In genomic region chr15:85828071-85828470, GRCm38 (mm10) we compare ENCODE assay signal across 19 mouse cellular contexts. TPM values are rescaled to one million over a fixed set of nuclear protein-coding genes. Genes with fewer than 3 reads are reported as not detected.
"Had no signal": no experiment of that assay in that cellular context is flagged by ENCODE, and none has a peak within 500 bp of the region (broad histone marks: within the 10 kb centered on the region; RNA-seq: fewer than 3 reads in every experiment).

No protein-coding gene starts in this region.

- H3K36me3 ChIP-seq: limb, embryonic 13.5 days; limb, embryonic 15.5 days; liver, embryonic 12.5 days; midbrain, embryonic 12.5 days; neural tube, embryonic 13.5 days; neural tube, embryonic 15.5 days had no signal

- H3K4me2 ChIP-seq: limb, embryonic 13.5 days; limb, embryonic 15.5 days; liver, embryonic 12.5 days; lung, embryonic 14.5 days; midbrain, embryonic 12.5 days; neural tube, embryonic 13.5 days; neural tube, embryonic 15.5 days had no signal

- H3K9ac ChIP-seq: limb, embryonic 13.5 days; limb, embryonic 15.5 days; liver, embryonic 12.5 days; liver, embryonic 14.5 days; lung, embryonic 14.5 days; midbrain, embryonic 12.5 days; neural tube, embryonic 13.5 days; neural tube, embryonic 15.5 days had no signal

- H3K27ac ChIP-seq: limb, embryonic 13.5 days; limb, embryonic 15.5 days; liver, embryonic 12.5 days; liver, embryonic 14.5 days; midbrain, embryonic 12.5 days; neural tube, embryonic 13.5 days; neural tube, embryonic 15.5 days had no signal

- H3K4me3 ChIP-seq: limb, embryonic 13.5 days; limb, embryonic 15.5 days; liver, embryonic 12.5 days; midbrain, embryonic 12.5 days; neural tube, embryonic 13.5 days; neural tube, embryonic 15.5 days had no signal

- DNase-seq: lung, embryonic 14.5 days; lung, postnatal 14 days; midbrain, embryonic 14.5 days; retina, postnatal 1 day; right cerebral cortex, adult 18-20 months; right cerebral cortex, postnatal 25 days; right cerebral cortex, postnatal 4 days; spleen, adult 18-20 months; thymus, adult 18-20 months; thymus, postnatal 36 days had no signal

- H3K9me3 ChIP-seq: limb, embryonic 13.5 days; limb, embryonic 15.5 days; liver, embryonic 12.5 days; midbrain, embryonic 12.5 days; neural tube, embryonic 13.5 days; neural tube, embryonic 15.5 days had no signal

- H3K27me3 ChIP-seq: limb, embryonic 13.5 days; limb, embryonic 15.5 days; neural tube, embryonic 15.5 days had no signal

- ATAC-seq: liver, embryonic 12.5 days; midbrain, embryonic 16.5 days had no signal

RNA-seq across cellular contexts. Expression of gene Pkdrej, which starts 6.5 kb away (rescaled TPM):
- total RNA-seq: megakaryocyte, adult 5-6 weeks had no signal
- polyA plus RNA-seq: midbrain, embryonic 16.5 days had no signal
